Mouse (Mus musculus) lung, postnatal 0 days (tissue): ENCODE measurements around the gene Kcnc1.

ENCODE experiments used
- CTCF ChIP-seq: IDR thresholded peaks from 2 replicates; pipeline ENCODE4 v1.5.1; 2016; ENCODE audit warnings: antibody characterized with exemption, mild to moderate bottlenecking
- EP300 ChIP-seq: IDR thresholded peaks from 2 replicates; pipeline ENCODE4 v1.6.1; 2016; ENCODE audit warnings: antibody characterized with exemption, mild to moderate bottlenecking, control low read depth

- TF ChIP-seq CTCF (no peak), EP300 (no peak)
These were observed 48.6 kb upstream of the Kcnc1 start for GRCm38 (mm10) chr7:46347692-46348091.
